Mouse (Mus musculus): ENCODE results near the gene Sapcd2.

Sapcd2 gene

DNA sequence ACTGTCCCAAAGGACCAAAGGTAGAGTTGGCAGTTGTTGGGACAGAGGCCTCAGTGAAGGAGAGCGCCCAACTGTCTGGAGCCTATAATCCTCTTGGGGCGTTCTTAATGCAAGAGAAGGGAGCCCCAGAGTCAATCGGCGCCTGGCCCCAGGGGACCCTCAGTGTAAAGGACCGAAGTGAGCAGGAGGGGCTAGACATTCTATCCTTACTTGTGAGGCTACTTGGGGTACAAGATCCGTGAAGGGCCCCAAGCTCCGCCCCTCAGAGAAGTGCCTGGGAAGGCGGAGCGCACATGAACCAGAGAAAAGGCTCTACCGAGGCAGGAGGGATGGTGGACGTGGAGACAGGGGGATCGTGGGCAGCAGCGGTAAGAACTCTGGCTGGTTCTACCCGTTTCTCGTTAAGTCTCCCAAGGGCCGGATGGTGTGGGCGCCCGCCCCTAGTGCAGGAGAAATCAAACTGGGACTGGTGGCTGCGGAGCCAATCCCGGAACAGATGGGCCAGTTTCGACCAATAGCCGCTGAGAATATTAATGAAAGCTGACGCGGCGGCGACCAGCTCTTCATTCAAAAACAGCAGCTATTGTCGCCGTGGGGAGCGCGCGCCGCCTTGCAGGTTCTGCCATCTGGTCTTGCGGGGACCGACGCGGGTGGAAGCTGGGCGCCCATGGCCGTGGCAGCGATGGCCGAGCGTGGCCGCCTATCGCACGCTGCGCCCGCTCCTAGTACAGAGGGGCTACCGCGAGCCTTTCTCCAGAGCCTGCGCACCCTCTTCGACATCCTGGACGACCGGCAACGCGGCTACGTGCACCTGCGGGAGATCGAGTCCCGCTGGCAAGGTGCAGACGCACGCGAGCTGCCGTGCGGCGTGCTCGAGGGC, at the start of gene Sapcd2:
Sapcd2 (plus strand) TSS at position 558 of the 880 bp plus-strand sequence.
- peak; percentile 75 to 86 for DNase-seq (ENCODE audit: low spot score in 2 of 2)

DNA sequence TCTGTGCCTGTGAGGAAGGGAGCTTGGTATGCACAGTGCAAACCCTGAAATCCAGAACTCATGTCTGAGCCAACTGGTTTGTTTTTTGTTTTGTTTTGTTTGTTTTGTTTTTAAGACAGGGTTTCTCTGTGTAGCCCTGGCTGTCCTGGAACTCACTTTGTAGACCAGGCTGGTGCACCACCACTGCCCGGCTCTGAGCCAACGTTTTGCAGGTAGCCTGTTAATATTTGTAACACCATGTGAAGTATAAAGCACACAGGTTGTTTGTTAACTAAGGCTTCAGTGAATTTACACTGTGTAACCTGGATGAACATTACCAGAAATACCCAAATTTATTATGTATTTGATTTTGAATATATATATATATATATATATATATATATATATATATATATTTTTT, 46.1 kb upstream of the Sapcd2 start:
- DNase-seq (ENCODE audit: low spot score in 2 of 2), result no peak

DNA sequence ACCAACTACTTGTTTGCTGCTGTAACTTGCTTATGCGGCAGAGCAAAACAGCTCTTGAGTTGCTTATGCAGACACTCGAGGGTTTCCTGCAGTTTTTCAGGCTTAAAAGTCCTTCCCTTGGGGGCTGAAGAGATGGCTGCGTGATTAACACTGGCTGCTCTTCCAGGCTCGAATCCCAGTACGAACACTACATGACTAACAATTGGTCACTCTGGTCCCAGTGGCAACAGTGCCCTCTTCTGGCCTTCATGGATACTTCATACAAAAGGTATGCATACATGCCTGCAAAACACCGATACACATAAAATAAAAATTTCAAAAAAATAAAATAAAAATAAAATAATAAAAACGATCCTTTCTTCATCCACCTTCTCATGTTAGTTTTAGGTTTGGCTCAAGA, 43.7 kb upstream of the Sapcd2 start:
- no peak for DNase-seq (ENCODE audit: low spot score in 2 of 2)

DNA sequence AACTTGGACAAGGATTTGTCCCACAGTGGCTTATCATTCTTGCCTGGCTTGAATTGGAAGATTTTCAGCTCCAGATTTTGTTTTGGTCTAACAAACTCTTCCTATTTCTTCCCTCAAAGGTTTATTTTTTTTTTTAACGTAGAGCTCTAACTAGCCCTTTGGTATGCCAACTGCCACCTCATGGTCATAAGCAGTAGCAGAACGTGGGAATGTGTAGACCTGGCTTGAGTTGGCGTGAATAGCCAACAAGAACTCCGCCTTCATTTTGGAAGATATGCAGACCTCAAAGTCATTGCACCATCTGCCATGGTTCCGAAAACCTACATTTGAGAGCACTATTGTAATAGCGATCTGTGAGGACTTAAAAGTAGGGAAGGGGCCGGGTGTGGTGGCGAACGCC, 40.7 kb upstream of the Sapcd2 start:
- no peak for DNase-seq (ENCODE audit: low spot score in 2 of 2)

DNA sequence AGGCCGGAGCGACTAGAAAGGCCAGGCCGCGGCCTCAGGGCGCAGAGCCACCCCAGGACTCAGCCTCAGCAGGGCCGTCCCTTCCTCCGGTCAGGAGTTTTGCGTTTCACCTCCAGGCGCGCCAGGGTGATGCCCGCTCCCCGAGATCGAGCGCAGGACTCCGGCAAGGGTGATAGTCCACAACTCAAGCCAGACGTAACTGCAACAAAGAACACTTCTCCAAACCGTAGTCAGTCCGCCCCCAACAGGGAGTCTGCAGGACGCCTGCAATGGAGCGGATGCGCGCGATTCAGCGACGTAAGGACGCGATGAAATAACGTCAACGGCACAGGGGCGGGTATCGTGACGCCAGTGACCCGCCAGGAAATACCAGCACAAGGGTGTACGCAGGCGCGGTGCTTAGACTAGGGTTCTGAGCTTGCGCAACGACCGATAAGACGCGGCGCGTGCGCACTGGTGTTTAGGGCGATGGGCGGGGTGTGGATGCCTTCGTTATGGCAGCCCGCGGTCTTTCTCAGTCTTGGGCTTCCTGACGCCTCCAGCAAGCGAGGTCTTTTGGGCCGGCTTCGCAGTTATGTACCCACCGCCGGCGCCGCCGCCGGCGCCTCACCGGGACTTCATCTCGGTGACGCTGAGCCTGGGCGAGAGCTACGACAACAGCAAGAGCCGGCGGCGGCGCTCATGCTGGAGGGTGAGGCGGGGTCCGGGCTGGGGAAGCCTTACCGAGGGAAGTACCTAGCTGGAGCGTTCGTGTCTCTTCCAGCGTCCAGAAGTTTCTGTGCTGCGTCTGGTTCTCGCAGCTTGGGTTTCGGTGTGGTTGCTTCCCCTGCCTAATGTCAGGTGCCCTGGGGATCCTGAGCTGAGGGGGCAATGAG, 39.6 kb upstream of the Sapcd2 start, which contains the start of gene Man1b1:
Man1b1 (plus strand) TSS at position 53 of the 875 bp plus-strand sequence.
- DNase-seq (ENCODE audit: low spot score in 2 of 2), result peak; percentile 99

DNA sequence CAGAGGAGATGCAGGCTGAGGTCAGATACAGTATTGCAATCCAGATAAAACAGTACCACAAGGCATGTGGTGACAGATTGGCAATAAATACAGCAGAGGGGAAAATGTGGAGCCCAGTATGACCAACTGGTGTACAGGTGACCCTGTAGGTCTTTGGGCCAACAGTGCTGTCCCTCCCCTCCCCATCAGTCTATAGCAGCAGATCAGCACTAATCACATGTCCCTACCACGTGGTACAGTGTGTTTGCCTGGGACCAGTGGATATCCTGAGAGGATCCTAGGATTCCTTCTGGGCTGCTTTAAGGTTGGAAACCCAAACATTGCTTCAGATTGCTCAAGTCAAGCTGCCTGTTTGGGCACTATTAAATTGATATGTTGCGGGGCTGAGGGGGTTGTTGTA, 38.6 kb upstream of the Sapcd2 start:
- DNase-seq (ENCODE audit: low spot score in 2 of 2), result no peak

DNA sequence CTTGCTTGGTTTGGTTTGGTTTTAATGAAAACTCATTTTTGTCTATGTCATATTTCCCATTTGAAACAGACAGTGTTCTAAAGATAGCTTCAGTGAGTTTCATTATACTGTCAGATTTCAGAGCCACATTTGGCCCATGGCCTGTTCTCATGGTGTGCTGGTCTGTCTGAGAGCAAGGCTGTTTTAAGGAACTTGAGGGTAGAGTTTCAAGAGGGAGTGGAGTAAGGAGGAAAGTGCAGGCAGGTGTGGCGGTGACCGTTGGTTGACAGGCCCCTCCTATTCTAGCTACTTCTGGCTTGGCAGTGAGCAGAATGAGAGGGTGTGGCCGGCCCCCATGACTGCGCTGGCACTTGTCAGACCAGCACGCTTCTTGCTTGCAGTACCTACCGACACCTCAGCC, 33.8 kb upstream of the Sapcd2 start:
- no peak for DNase-seq (ENCODE audit: low spot score in 2 of 2)

DNA sequence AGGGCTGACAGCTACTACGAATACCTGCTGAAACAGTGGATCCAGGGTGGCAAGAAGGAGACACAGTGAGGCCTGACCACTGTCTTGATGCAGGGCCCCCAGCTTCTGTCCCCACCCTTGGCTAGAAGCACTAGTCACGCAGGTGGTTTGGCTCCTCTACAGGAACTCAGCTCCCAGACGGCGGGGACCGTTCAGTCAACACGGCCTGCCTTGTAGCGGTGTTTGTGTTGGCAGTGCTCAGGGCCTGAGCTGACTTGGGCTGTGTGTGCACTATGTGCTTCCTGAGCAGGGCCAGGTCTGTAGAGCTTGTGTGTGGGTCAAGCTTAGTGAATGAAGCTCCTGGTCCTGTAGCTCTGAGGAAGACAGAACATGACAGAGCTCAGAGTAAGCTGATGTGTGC, 24.0 kb upstream of the Sapcd2 start:
- DNase-seq (ENCODE audit: low spot score in 2 of 2), result no peak

DNA sequence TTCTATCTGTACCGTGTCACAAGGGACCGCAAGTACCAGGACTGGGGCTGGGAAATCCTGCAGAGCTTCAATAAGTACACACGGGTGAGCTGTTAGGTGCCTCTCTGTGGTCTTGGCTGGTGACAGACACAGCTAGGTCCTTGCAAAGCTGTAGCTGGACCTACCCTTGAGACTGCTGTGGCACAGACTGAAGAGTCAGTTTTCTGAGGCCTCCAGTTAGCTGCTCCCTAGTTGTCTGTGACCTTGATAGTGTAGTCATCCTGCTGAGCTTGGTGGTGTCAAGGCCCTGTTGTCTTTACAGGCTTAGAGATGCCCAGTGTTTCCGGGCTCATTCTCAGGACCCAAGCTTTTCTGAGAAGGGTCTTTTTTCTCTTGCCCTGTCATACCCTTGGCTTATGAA, 22.6 kb upstream of the Sapcd2 start:
- no peak for DNase-seq (ENCODE audit: low spot score in 2 of 2)

DNA sequence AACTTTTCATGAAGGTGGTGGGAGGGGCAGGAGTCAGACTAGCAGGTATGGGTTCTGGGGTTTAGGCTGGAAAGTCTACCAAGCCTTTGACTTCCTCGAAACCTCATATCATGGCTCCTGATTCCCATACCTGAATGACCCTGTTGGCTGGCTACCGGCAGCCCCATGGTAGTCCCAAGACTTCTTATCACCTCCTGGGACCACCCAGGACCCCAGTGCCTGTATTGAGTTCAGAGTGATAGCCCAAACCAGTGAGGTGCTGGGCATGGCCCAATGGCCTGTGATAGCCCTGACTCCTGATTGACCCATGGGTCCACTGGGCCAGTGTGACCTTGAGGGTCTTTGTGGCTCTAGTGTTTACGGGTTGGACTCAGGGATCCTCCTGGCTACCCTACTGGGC, 21.4 kb upstream of the Sapcd2 start:
- DNase-seq (ENCODE audit: low spot score in 2 of 2), result no peak

DNA sequence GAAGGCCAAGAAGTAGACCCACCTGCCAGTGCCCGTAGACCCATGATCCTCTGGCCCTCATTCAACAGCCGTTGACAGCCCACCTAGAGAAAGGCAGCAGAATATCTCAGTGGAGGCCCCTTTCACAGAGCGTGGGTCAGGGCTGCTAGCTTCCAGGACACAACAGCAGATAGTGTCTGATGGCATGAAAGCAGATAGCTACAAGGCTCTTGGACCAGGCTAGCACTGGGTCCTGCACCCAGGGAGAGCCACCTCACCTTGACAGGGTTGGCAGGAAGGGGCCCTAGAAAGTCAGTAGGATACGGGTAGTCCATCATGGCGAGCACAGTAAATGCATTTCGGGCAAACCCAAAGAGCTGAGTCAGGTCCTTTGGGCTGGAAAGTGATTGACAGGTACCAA, 17.9 kb upstream of the Sapcd2 start:
- DNase-seq (ENCODE audit: low spot score in 2 of 2), result no peak

DNA sequence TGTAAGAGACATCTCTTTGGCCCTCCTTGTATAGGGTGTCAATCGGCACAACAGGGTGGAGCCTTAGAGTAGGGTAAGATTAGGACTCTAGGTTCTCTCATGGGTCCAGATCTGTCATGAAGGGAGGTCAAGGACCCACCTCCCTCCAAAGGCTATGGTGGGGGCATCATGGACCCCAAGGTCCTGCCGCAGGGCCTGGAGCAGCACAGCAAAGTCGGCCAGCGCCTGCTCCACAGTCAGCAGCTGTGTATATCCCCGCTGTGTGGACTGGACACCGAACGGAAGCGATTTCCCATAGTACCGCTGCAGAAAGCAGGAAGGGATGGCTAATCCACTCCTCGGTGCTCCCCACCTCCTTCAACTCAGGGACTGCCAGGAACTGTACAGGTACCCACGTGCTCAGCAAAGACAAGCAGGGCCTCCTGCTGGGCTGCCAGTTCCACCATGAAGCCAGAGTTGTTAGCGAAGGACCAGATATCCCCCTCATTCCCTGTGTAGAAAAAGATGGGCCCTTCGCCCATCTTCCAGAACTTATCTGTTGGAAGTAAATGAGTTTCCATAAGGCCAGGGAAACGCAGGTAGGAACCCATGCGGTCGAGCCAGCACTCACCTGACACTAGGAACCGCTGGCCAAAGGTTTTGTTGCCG, 16.6 kb upstream of the Sapcd2 start:
- no peak for DNase-seq (ENCODE audit: low spot score in 2 of 2)

DNA sequence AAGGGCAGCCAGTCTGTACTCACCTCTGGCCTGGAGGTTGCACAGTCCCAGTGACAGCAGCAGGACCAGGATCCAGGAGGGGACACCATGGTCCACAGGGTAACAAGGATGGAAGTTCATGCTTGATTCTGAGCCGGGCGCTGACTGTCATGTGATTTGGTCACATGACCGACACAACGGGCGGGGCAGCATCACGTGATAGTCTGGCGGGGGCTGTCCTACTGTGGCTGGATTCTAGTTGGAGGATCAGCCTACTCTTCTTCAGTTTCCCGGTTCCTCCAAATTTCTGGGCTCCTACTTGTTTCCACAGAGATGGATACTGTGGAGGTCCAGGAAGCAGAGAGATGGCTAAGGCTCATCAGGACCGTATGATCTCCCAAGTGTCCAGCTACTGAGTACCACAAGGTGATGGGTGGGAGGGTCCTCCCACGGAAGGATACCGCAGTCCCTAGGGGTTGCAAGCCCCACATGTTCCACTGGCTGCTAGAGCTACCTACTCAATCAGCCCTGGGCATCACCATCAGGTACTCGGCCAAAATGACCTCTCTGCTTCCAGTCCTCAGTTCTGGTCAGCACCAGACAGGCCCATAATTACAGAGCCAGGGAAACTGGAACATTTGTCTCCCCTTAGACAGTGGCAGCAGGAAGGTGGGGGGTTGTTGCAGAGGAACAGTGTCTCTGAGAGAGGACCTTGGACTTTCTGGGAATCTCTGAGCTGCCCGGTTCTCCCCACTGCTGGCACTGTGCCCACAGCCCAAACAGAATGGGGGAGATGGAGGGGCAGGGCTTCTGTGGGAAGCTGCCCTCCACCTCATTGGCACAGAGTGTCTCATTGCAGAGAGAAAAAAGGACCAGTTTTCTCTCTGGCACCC, 15.7 kb upstream of the Sapcd2 start, which contains the start of gene Dpp7:
Dpp7 (minus strand) TSS at position 152 of the 872 bp plus-strand sequence.
- DNase-seq (ENCODE audit: low spot score in 2 of 2), result peak; percentile 64 to 78

DNA sequence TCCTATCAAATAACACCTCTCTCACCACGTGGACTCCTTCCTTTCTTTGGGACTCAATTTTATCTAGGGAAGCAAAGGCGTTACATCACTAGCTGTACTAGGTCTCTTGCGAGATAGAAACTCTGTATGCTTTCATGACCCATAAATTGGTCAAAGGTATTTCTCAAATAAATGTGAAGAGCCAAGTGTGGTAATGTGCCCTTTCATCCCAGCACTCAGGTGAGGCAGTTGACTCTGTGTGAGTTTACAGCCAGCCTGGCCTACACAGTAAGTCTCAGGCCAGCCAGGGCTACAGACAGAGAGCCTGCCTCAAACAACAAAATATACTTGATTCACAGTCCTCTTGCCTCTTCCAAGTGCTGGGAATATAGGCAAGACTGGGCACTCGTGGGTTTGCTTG, 12.3 kb upstream of the Sapcd2 start:
- no peak for DNase-seq (ENCODE audit: low spot score in 2 of 2)

DNA sequence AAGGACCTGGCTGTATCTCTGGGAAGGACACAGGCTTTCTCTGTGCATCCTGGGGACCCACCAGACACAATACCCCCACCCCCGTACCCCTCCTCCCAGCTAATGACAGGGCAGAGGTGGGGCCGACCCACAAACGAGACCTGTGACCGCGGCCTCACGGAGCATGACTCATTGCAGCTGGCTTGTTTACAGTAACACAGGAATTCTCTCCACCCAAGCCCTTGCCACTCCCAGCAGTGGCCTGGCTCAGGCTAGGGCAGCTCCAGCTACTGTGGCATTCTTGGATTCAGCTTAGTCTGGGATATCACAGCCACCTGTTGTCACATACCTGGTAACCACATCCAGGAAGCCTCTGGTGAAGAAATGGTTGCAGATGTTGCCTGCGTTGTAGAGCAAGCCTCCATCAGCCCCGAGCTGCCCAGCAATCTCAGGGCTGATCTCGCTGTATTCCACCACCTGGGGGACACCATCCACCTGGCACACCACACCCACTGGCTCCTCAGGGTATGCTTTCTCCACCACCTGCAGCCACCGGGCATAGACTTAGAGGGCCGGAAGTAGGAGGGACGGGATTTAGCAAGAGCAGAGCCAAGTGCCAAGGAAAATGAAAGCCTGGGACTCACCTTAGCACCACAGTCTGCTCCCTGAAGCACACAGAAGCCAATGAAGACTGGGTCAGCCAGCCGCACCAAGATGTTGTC, 8.5 kb upstream of the Sapcd2 start:
- DNase-seq (ENCODE audit: low spot score in 2 of 2), result peak in 1 of 2 experiments; percentile 47

DNA sequence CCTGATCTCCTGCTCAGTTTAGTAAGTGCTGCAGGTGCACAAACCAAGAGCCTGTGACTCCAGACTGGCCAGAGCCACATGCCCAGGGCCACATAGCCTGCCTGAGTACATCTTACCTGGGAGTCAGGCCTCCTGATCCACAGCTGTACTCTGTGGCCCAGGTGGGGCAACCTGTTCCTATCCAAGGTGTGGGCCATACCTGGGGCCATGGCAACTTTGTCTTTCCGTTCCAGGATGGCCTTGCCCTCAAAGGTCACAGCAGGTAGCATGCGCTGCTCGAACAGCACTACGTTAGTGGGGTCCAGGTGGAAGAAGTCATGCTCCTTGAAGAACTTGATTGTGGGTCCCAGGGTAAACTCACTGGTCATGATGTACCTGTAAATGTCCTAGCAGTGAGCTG, 7.8 kb upstream of the Sapcd2 start:
- no peak for DNase-seq (ENCODE audit: low spot score in 2 of 2)

DNA sequence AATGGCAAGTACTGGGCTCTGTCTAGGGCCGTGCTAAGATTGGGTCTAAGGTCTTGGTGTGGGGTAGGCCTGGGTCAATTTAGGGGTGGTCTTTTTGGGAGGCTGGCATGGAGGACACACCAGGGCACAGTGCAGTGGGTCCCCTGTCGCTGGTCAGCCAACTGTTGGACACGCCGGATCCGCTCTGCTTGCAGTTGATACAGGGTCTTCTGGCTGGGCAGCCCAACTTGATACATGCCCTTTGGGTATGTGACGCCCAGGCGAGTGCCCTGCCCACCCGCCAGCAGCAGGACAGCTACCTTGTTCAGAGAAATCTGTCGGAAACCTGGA, 7.4 kb upstream of the Sapcd2 start:
- no peak for DNase-seq (ENCODE audit: low spot score in 2 of 2)

DNA sequence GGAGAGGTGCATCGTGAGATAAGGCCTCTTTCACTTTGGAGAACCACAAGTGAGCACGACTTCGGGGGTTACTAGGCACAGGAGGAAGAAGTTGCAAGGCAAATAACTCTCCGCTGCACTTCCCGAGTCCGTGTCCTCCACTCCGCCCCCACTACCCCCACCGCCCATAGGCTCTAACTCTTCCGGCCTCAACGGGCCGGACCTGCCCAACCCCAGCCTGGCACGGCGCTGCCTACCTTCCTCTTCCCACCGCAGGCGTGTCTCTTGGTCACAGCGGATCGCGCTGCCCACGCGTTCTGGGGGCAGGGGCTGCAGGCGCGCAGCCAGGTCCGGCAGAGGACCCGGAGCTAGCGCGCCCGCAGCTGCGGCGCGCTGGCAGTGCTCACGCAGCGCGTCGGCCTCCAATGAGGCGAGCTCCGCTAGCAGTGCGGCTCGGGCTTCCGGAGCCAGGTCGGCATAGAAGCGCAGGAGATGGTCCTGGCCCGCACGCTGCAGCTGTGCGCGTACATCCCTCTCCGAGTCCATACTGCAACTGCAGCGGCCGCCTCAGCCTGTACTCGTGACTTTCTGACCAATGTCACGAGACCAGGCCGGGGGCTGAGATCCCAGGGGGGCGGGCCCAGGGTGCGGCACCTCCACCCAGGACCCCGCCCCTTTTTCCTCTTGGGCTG, 6.9 kb upstream of the Sapcd2 start, which contains the start of gene Uap1l1:
Uap1l1 (minus strand) TSS at position 592 of the 671 bp plus-strand sequence.
- DNase-seq (ENCODE audit: low spot score in 2 of 2), result peak; percentile 74 to 85

DNA sequence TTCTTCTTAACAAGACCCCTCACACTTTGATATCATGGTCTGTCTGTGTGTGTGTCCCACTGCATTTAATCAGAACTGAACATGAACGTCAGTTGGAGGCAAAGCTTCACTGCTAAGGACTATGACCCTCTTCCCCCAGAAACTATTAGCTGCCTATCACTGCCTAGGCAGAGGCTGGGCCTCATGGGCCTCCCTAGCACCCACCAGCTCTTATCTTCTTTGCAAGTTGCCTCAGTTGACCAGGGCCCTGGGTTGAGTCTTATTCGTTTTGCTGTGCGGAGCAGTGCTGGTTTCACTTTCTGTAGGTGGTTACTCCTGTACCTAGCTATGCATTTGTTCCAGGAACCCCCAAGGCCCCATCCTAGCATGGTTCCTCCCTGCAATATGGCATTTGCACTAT, 2.1 kb upstream of the Sapcd2 start:
- DNase-seq (ENCODE audit: low spot score in 2 of 2), result no peak
